ENCODE assay signal across 11 mouse cellular contexts in the genomic region with DNA sequence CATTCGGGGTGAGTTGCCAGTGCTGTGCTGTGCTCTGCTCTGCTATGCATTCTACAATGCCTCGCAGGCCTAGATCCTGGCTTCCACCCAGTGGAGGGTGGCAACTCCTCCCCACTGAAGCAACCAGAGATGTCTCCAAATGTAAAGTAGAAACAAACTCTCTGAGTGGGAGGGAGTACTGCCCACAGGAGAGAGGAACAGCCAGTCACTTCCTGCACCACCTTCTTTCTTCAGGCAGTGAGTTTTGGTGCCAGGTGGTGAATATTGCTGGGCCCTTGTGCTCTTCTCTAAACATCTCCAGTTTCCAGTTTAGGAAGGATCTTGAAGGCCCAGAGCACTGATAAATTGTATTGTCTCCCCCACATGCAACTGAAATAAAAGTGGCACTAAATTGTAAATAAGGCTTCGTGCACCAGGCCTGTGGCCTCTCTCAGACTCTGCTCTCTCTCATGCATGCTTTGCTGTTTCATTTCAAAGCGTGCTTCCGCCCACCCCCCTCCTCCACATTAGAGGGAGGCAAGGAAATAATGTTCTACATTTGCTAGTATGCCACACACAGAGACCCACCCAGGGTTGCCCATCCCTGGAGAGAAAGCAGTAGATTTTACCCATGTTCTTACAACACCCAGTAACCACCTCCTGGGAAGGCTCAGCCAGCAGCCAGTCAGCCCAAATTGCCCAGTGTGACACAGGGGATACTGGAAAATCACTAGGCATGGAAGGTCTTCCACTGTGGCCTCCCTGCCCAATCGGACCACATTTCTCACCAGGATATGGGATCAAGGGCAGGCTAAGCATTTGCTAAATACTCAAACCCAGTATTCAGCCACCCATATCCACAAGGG. TPM values are rescaled to one million over a fixed set of nuclear protein-coding genes. Genes with fewer than 3 reads are reported as not detected.
DNase-seq lines count a peak whose midpoint lies in the region; ATAC-seq and TF ChIP-seq lines count a peak whose summit lies in the region.
"Had no signal": no experiment of that assay in that cellular context is flagged by ENCODE, and none has a peak within 500 bp of the region (broad histone marks: within the 10 kb centered on the region; RNA-seq: fewer than 3 reads in every experiment).

No protein-coding gene starts in this region.

- intact Hi-C loops in heart, postnatal 36 days (cut with DNase I), result no loop called here

- no peaks in the 10 kb centered on the region for H3K9me3 ChIP-seq in forebrain, embryonic 11.5 days (ENCODE audit: control insufficient read depth, low read length)
- H3K9me3 ChIP-seq: intestine, embryonic 15.5 days; limb, embryonic 15.5 days; midbrain, embryonic 12.5 days had no signal

- no peak for ATAC-seq in forebrain, embryonic 11.5 days (replicated peaks; ENCODE audit: low FRiP score)
- ATAC-seq: intestine, embryonic 15.5 days had no signal

- TF ChIP-seq CTCF in layer of hippocampus, adult 2 months (conservative IDR thresholded peaks at IDR 0.05), result no peak

- DNase-seq in layer of hippocampus, adult 2 months (ENCODE audit: low spot score in 2 of 2), result peak in 1 of 2 experiments; percentile 44
- DNase-seq in layer of hippocampus, postnatal 10 days (ENCODE audit: low spot score in 2 of 2), result no peak
- DNase-seq in CD8-positive naive resting alpha-beta T cell, adult 2 months (ENCODE audit: low read depth in 2 of 2, low spot score in 2 of 2), result peak; percentile 16 to 21
- DNase-seq in right cerebral cortex, postnatal 25 days, result peak; percentile 56
- DNase-seq in forebrain, embryonic 11.5 days (ENCODE audit: low spot score), result no peak
- DNase-seq in heart, postnatal 36 days, result no peak

- peak overlapping the region; percentile 43; the same call in 1 of the 2 replicates for H3K27ac ChIP-seq in layer of hippocampus, adult 2 months
- H3K27ac ChIP-seq in brown adipose tissue, adult 24 weeks (replicated peaks; ENCODE audit: low read depth, low read length), result peak overlapping the region; percentile 90
- no peak overlapping the region for H3K27ac ChIP-seq in forebrain, embryonic 11.5 days (ENCODE audit: low read depth, low read length)
- H3K27ac ChIP-seq: intestine, embryonic 15.5 days; limb, embryonic 15.5 days; midbrain, embryonic 12.5 days had no signal

- peaks cover 46% of the 10 kb centered on the region for H3K4me1 ChIP-seq in brown adipose tissue, adult 24 weeks (ENCODE audit: control insufficient read depth, insufficient read depth, insufficient read length, low read length)
- H3K4me1 ChIP-seq in forebrain, embryonic 11.5 days (replicated peaks; ENCODE audit: control insufficient read depth, insufficient read depth, low read length), result no peaks in the 10 kb centered on the region
- H3K4me1 ChIP-seq: midbrain, embryonic 12.5 days had no signal

- no peak overlapping the region for H3K4me3 ChIP-seq in layer of hippocampus, adult 2 months
- no peak overlapping the region for H3K4me3 ChIP-seq in brown adipose tissue, adult 24 weeks (ENCODE audit: insufficient read depth, low read depth, low read length)
- no peak overlapping the region for H3K4me3 ChIP-seq in forebrain, embryonic 11.5 days (ENCODE audit: low read depth, low read length)
- H3K4me3 ChIP-seq: erythroblast, embryonic 14.5 days; intestine, embryonic 15.5 days; limb, embryonic 15.5 days; midbrain, embryonic 12.5 days had no signal

- H3K27me3 ChIP-seq in forebrain, embryonic 11.5 days (ENCODE audit: control insufficient read depth, insufficient read depth, low read length), result no peaks in the 10 kb centered on the region
- H3K27me3 ChIP-seq: intestine, embryonic 15.5 days; limb, embryonic 15.5 days; midbrain, embryonic 12.5 days had no signal

- no peak overlapping the region for H3K9ac ChIP-seq in forebrain, embryonic 11.5 days (ENCODE audit: low read length)
- H3K9ac ChIP-seq: intestine, embryonic 15.5 days; limb, embryonic 15.5 days; midbrain, embryonic 12.5 days had no signal

- no peak overlapping the region for H3K4me2 ChIP-seq in forebrain, embryonic 11.5 days (ENCODE audit: low read depth, low read length, severe bottlenecking)
- H3K4me2 ChIP-seq: intestine, embryonic 15.5 days; limb, embryonic 15.5 days; midbrain, embryonic 12.5 days had no signal

- 85% methylated on average over 6 of the region's 6 CpGs for WGBS in forebrain, embryonic 11.5 days

- H3K36me3 ChIP-seq in forebrain, embryonic 11.5 days (ENCODE audit: control insufficient read depth, insufficient read depth, low read length), result no peaks in the 10 kb centered on the region
- H3K36me3 ChIP-seq: intestine, embryonic 15.5 days; limb, embryonic 15.5 days; midbrain, embryonic 12.5 days had no signal

RNA-seq across cellular contexts. Expression of gene Pemt, which starts 13.5 kb away (rescaled TPM):
- total RNA-seq in layer of hippocampus, adult 2 months (2021), result 1 to 10 TPM; 3.8 to 7.9 TPM
- 1 to 10 TPM; 6.5 to 7.1 TPM for total RNA-seq in layer of hippocampus, postnatal 10 days (2021)
- 8.5 and 29.6 TPM in 2 replicates for polyA plus RNA-seq in brown adipose tissue, adult 24 weeks (2012; ENCODE audit: insufficient read depth, insufficient read length, missing spikeins)
- polyA plus RNA-seq in forebrain, embryonic 11.5 days (2014; fragmentation: Nextera tagmentation; extraction: Ambion mirVana), result 6.2 and 7.7 TPM in 2 replicates
- 1 to 10 TPM; 2.5 to 4.0 TPM for total RNA-seq in heart, postnatal 36 days (2021)

Comparison
In these comparisons a context has a peak if more than half of its experiments do, and no peak if none do; other contexts are left out.
1. DNase-seq: peak in CD8-positive naive resting alpha-beta T cell, adult 2 months (2 of 2) and right cerebral cortex, postnatal 25 days (single experiment); none in layer of hippocampus, postnatal 10 days (0 of 2), forebrain, embryonic 11.5 days (single experiment) and heart, postnatal 36 days (0 of 2).